Mouse (Mus musculus) CH12.LX (cell line): ENCODE results near the gene Coro2b.

Experiments
- CTCF ChIP-seq, 2 experiments: IDR thresholded peaks in 1 of 2; conservative IDR thresholded peaks in 1 of 2; 2 replicates each; pipeline ENCODE4 v1.5.1; 2011 to 2012; ENCODE audit warnings: low read depth in 2 of 2, low read length in 2 of 2, improper control_type of control experiment in 1 of 2, inconsistent platforms in 1 of 2, mild to moderate bottlenecking in 1 of 2, moderate library complexity in 1 of 2
- NELFE ChIP-seq: IDR thresholded peaks from 2 replicates; pipeline ENCODE4 v1.6.1; 2011; ENCODE audit warnings: low read depth, low read length, improper control_type of control experiment
- TCF12 ChIP-seq: IDR thresholded peaks from 2 replicates; pipeline ENCODE4 v1.6.1; 2014; ENCODE audit warnings: low read depth, mild to moderate bottlenecking, inconsistent platforms, low read length, improper control_type of control experiment

DNA sequence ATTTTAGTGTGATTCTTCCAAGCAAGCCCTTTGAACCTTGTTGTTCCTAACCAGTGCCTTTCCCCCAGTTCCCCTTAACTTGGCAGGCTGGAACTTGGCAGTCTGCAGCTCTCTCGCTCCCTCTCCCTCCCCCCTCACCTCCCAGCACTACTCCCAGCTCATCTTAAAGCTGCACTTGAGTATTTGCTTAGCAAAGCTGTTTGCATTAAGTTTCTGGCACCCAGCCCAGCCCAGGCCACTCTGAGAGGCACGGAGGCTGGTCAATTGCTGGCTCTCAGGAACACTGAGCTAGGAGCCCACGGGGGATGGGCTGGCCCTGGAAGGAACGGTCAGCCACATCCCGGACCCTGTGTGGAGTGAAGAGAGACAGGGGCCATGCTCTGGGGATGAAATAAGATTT lies 80.8 kb downstream of the Coro2b start:
- no peak for TF ChIP-seq TCF12
- no peak for TF ChIP-seq CTCF (conservative IDR thresholded peaks at IDR 0.05 in 1 of 2, IDR thresholded peaks at IDR 0.05 in 1 of 2; ENCODE audit: low read depth in 2 of 2, low read length in 2 of 2)
- TF ChIP-seq NELFE: no peak
